Mouse (Mus musculus) MEL (cell line): ENCODE data around the gene Ctsa. TPM values are rescaled to one million over a fixed set of nuclear protein-coding genes. Genes with fewer than 3 reads are reported as not detected.
A peak's percentile ranks its signal among the peaks of the same experiment; 100 is the strongest.

Source experiments
- DNase-seq: peaks from one replicate; pipeline ENCODE4 v3.0.0; 2011; ENCODE audit warnings: low read depth, low spot score
- H3K27ac ChIP-seq: 2 replicates; pipeline ENCODE4 v1.5.1; 2012; ENCODE audit warnings: low read depth, mild to moderate bottlenecking, control low read depth, low read length, moderate library complexity; ENCODE audit not compliant: control insufficient read depth
- H3K27me3 ChIP-seq, 2 experiments: fragments of 150-350 bp in 1 of 2; sonication (generic) in 1 of 2; 2 replicates each; pipeline ENCODE4 v1.6.1; 2012; ENCODE audit warnings: low read length in 2 of 2, mild to moderate bottlenecking in 2 of 2, improper control_type of control experiment in 1 of 2, moderate library complexity in 1 of 2; ENCODE audit not compliant: insufficient read depth in 2 of 2, control insufficient read depth in 1 of 2
- H3K36me3 ChIP-seq, 2 experiments: 2 replicates each; pipeline ENCODE4 v1.6.1; 2012 to 2014; ENCODE audit warnings: low read length in 2 of 2, improper control_type of control experiment in 1 of 2, inconsistent platforms in 1 of 2, mild to moderate bottlenecking in 1 of 2; ENCODE audit not compliant: insufficient read depth in 2 of 2, control insufficient read depth in 1 of 2
- H3K4me1 ChIP-seq, 2 experiments: fragments of 150-350 bp in 1 of 2; sonication (generic) in 1 of 2; 2 replicates each; pipeline ENCODE4 v1.6.1; 2012; ENCODE audit warnings: low read length in 2 of 2, improper control_type of control experiment in 1 of 2, mild to moderate bottlenecking in 1 of 2; ENCODE audit not compliant: insufficient read depth in 2 of 2, control insufficient read depth in 1 of 2
- H3K4me3 ChIP-seq, 2 experiments: fragments of 150-350 bp in 1 of 2; sonication (generic) in 1 of 2; 2 replicates each; pipeline ENCODE4 v1.5.1; 2012; ENCODE audit warnings: low read depth in 2 of 2, low read length in 2 of 2, mild to moderate bottlenecking in 2 of 2, moderate library complexity in 2 of 2, control low read depth in 1 of 2, improper control_type of control experiment in 1 of 2; ENCODE audit not compliant: control insufficient read depth in 1 of 2, insufficient read depth in 1 of 2
- H3K79me2 ChIP-seq: 2 replicates; pipeline ENCODE4 v1.6.1; 2012; ENCODE audit warnings: mild to moderate bottlenecking, low read length, moderate library complexity; ENCODE audit not compliant: control insufficient read depth, poor library complexity, insufficient read depth
- H3K9ac ChIP-seq: 2 replicates; pipeline ENCODE4 v1.6.1; 2012; ENCODE audit warnings: low read depth, mild to moderate bottlenecking, control low read depth, low read length, moderate library complexity; ENCODE audit not compliant: control insufficient read depth, poor library complexity, severe bottlenecking
- H3K9me3 ChIP-seq: fragments of 150-350 bp; sonication (generic); replicated peaks from 2 replicates; pipeline ENCODE4 v1.6.1; 2012; ENCODE audit warnings: mild to moderate bottlenecking, low read length, improper control_type of control experiment, moderate library complexity; ENCODE audit not compliant: insufficient read depth
- CHD1 ChIP-seq: IDR thresholded peaks from 2 replicates; pipeline ENCODE4 v1.6.1; 2012; ENCODE audit warnings: low read depth, mild to moderate bottlenecking, inconsistent platforms, low read length, improper control_type of control experiment
- CTCF ChIP-seq, 3 experiments: IDR thresholded peaks in 2 of 3; conservative IDR thresholded peaks in 1 of 3; 2 replicates each; pipeline ENCODE4 v1.5.1; 2011 to 2012; ENCODE audit warnings: low read length in 3 of 3, low read depth in 2 of 3, mild to moderate bottlenecking in 2 of 3, improper control_type of control experiment in 1 of 3, inconsistent platforms in 1 of 3, mixed read lengths in 1 of 3, moderate library complexity in 1 of 3; ENCODE audit not compliant: control insufficient read depth in 1 of 3, insufficient read depth in 1 of 3, poor library complexity in 1 of 3, severe bottlenecking in 1 of 3
- ELF1 ChIP-seq: IDR thresholded peaks from 2 replicates; pipeline ENCODE4 v1.6.1; 2014; ENCODE audit warnings: low read depth, mild to moderate bottlenecking, inconsistent platforms, low read length, improper control_type of control experiment, moderate library complexity
- EP300 ChIP-seq, 2 experiments: IDR thresholded peaks; 2 replicates each; pipeline ENCODE4 v1.6.1; 2011; ENCODE audit warnings: improper control_type of control experiment in 2 of 2, low read length in 2 of 2, low read depth in 1 of 2, mild to moderate bottlenecking in 1 of 2
- GATA1 ChIP-seq: IDR thresholded peaks from 2 replicates; pipeline ENCODE4 v1.6.1; 2011; ENCODE audit warnings: low read depth, low read length, improper control_type of control experiment
- HCFC1 ChIP-seq: IDR thresholded peaks from 2 replicates; pipeline ENCODE4 v1.6.1; 2012; ENCODE audit warnings: low read depth, mild to moderate bottlenecking, inconsistent platforms, low read length, improper control_type of control experiment, moderate library complexity
- JUND ChIP-seq: IDR thresholded peaks from 2 replicates; pipeline ENCODE4 v1.6.1; 2011; ENCODE audit warnings: low read depth, mild to moderate bottlenecking, improper control_type of control experiment, low read length
- KAT2A ChIP-seq: conservative IDR thresholded peaks from 2 replicates; pipeline ENCODE4 v1.6.1; 2012; ENCODE audit warnings: low read depth, low read length, improper control_type of control experiment, inconsistent platforms
- MAFK ChIP-seq: IDR thresholded peaks from 2 replicates; pipeline ENCODE4 v1.6.1; 2011; ENCODE audit warnings: low read depth, mild to moderate bottlenecking, low read length, improper control_type of control experiment, borderline replicate concordance
- MAX ChIP-seq: IDR thresholded peaks from 2 replicates; pipeline ENCODE4 v1.6.1; 2011; ENCODE audit warnings: low read length, improper control_type of control experiment
- MAZ ChIP-seq: IDR thresholded peaks from 2 replicates; pipeline ENCODE4 v1.6.1; 2012; ENCODE audit warnings: low read depth, mild to moderate bottlenecking, inconsistent platforms, low read length, improper control_type of control experiment
- MEF2A ChIP-seq: IDR thresholded peaks from 2 replicates; pipeline ENCODE4 v1.6.1; 2014; ENCODE audit warnings: low read depth, mild to moderate bottlenecking, inconsistent platforms, low read length, improper control_type of control experiment; ENCODE audit not compliant: poor library complexity, insufficient replicate concordance, severe bottlenecking; ENCODE audit errors: extremely low read depth
- MYC ChIP-seq: IDR thresholded peaks from 2 replicates; pipeline ENCODE4 v1.6.1; 2011; ENCODE audit warnings: low read depth, mild to moderate bottlenecking, low read length, improper control_type of control experiment, moderate library complexity
- NELFE ChIP-seq: IDR thresholded peaks from 2 replicates; pipeline ENCODE4 v1.6.1; 2011; ENCODE audit warnings: low read depth, low read length, improper control_type of control experiment
- POLR2AphosphoS2 ChIP-seq: IDR thresholded peaks from 2 replicates; pipeline ENCODE4 v1.6.1; 2011; ENCODE audit warnings: low read length, improper control_type of control experiment
- POLR2AphosphoS5 ChIP-seq: IDR thresholded peaks from 2 replicates; pipeline ENCODE4 v1.6.1; 2012; ENCODE audit warnings: low read depth, borderline replicate concordance, mild to moderate bottlenecking, inconsistent platforms, low read length, moderate library complexity, mixed read lengths
- RAD21 ChIP-seq: IDR thresholded peaks from 2 replicates; pipeline ENCODE4 v1.6.1; 2011; ENCODE audit warnings: mild to moderate bottlenecking, low read depth, low read length, improper control_type of control experiment
- RCOR1 ChIP-seq: IDR thresholded peaks from 2 replicates; pipeline ENCODE4 v1.6.1; 2012; ENCODE audit warnings: low read depth, mild to moderate bottlenecking, inconsistent platforms, low read length, improper control_type of control experiment
- TAL1 ChIP-seq: IDR thresholded peaks from 2 replicates; pipeline ENCODE4 v1.6.1; 2012; ENCODE audit warnings: mild to moderate bottlenecking, inconsistent platforms, low read length, moderate library complexity, mixed read lengths
- TCF12 ChIP-seq: IDR thresholded peaks from 2 replicates; pipeline ENCODE4 v1.6.1; 2014; ENCODE audit warnings: low read depth, mild to moderate bottlenecking, inconsistent platforms, low read length, improper control_type of control experiment, moderate library complexity
- UBTF ChIP-seq: IDR thresholded peaks from 2 replicates; pipeline ENCODE4 v1.6.1; 2012; ENCODE audit warnings: low read depth, mild to moderate bottlenecking, inconsistent platforms, low read length, improper control_type of control experiment, moderate library complexity, borderline replicate concordance; ENCODE audit not compliant: insufficient read depth
- USF1 ChIP-seq: IDR thresholded peaks from 2 replicates; pipeline ENCODE4 v1.6.1; 2014; ENCODE audit warnings: low read depth, mild to moderate bottlenecking, inconsistent platforms, low read length, improper control_type of control experiment, moderate library complexity
- USF2 ChIP-seq, 2 experiments: IDR thresholded peaks; 2 replicates each; pipeline ENCODE4 v1.6.1; 2011 to 2012; ENCODE audit warnings: improper control_type of control experiment in 2 of 2, low read length in 2 of 2, borderline replicate concordance in 1 of 2, inconsistent platforms in 1 of 2, low read depth in 1 of 2, mild to moderate bottlenecking in 1 of 2; ENCODE audit not compliant: insufficient read depth in 1 of 2
- ZKSCAN1 ChIP-seq: IDR thresholded peaks from 2 replicates; pipeline ENCODE4 v1.6.1; 2012; ENCODE audit warnings: low read depth, mild to moderate bottlenecking, inconsistent platforms, low read length, improper control_type of control experiment, moderate library complexity
- ZNF384 ChIP-seq: IDR thresholded peaks from 2 replicates; pipeline ENCODE4 v1.6.1; 2012; ENCODE audit warnings: low read depth, mild to moderate bottlenecking, inconsistent platforms, low read length, improper control_type of control experiment
- polyA plus RNA-seq, 2 experiments: library from polyadenylated mRNA; stranded (reverse) in 1 of 2; unstranded in 1 of 2; fragments of >175 nt in 1 of 2; fragments of >200 nt in 1 of 2; gene quantifications; 2 replicates each; pipeline versions ENCODE4 v1.2.1 to v1.2.4; 2012; ENCODE audit warnings: low replicate concordance in 2 of 2, low read depth in 1 of 2; ENCODE audit not compliant: insufficient read length in 2 of 2, insufficient read depth in 1 of 2, missing spikeins in 1 of 2
- total RNA-seq: library from RNA; depleted of rRNA; stranded (reverse); fragments of 300-350 nt; gene quantifications from 2 replicates; pipeline ENCODE4 v1.2.3, GENCODE M21; 2012

Gene Ctsa
- total and polyA plus RNA-seq, 3 experiments: 50.5 to 87.7 TPM; not detected in 1

DNA sequence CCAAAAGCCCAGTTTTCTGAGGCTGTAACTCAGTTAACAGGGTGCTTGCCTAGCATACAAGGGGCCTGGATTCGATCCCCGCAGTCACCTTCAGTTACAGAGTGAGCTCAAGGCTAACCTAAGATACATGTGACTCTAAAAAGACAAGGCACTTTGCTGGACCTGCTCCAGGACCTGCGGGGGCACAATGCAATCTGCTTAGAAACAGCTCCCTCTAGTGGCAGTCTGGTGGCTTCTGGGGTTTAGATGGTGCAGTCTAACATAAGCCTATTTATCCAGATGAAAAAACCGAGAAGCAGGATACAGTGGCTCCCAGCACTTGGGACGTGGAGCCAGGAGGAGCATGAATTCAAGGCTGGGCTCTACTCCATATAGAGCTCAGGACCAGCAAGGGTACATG lies 38.4 kb upstream of the Ctsa start (continued):
- TF ChIP-seq JUND: no peak
- no peak for TF ChIP-seq ZKSCAN1
- TF ChIP-seq ZNF384: peak; percentile 25; the same call in 1 of the 2 replicates
- TF ChIP-seq UBTF: no peak
- TF ChIP-seq ELF1: no peak
- peak; percentile 86 for TF ChIP-seq MAZ
- peak; percentile 61; the same call in 1 of the 2 replicates for TF ChIP-seq USF1
- TF ChIP-seq CHD1: no peak
- TF ChIP-seq TCF12: no peak
- TF ChIP-seq MYC: peak; percentile 74; the same call in 1 of the 2 replicates

DNA sequence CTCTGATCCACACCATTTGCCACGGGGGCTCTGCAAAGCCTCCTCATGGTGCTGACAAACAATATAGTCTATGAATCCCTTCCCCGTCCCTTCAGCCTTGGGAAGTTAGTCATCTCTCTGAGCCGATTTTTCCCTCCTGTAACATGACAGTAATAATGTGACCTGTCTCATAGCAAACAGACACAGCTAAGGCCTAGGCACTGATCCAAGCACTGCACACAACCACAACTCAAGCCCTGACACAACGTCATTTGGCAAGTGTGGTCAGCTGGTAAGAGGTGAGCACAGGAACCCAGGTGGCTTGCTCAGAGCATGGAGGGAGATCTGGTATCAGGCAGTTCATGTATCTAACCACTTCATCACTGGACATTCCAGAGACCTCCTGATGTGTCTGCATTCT lies 36.8 kb upstream of the Ctsa start:
- no peak overlapping the region for H3K9ac ChIP-seq
- no peaks in the 10 kb centered on the region for H3K27me3 ChIP-seq
- H3K27ac ChIP-seq: no peak overlapping the region
- TF ChIP-seq POLR2AphosphoS5 (no peak), RAD21 (no peak), NELFE (no peak), MEF2A (no peak), TAL1 (no peak), KAT2A (no peak), USF2 (IDR thresholded peaks at IDR 0.05; ENCODE audit: borderline replicate concordance in 1 of 2, insufficient read depth in 1 of 2, low read depth in 1 of 2, low read length in 2 of 2) (no peak), GATA1 (no peak), UBTF (no peak), JUND (no peak), RCOR1 (no peak), EP300 (IDR thresholded peaks at IDR 0.05; ENCODE audit: low read depth in 1 of 2, low read length in 2 of 2) (no peak), HCFC1 (no peak), CTCF (IDR thresholded peaks at IDR 0.05 in 2 of 3, conservative IDR thresholded peaks at IDR 0.05 in 1 of 3; ENCODE audit: control insufficient read depth in 1 of 3, insufficient read depth in 1 of 3, low read depth in 2 of 3, low read length in 3 of 3, poor library complexity in 1 of 3, severe bottlenecking in 1 of 3) (no peak), MAX (no peak), MAZ (no peak), POLR2AphosphoS2 (no peak), MAFK (no peak), ZKSCAN1 (no peak)
- H3K36me3 ChIP-seq: peaks cover 0 to 5% of the 10 kb centered on the region in 2 experiments; a peak in 3 of 4 replicates
- H3K4me3 ChIP-seq: no peak overlapping the region
- H3K9me3 ChIP-seq: no peaks in the 10 kb centered on the region
- DNase-seq: no peak
- H3K4me1 ChIP-seq: no peaks in the 10 kb centered on the region
- no peaks in the 10 kb centered on the region for H3K79me2 ChIP-seq
